Comparison of ENCODE assay signal across 20 mouse cellular contexts in genomic region chr4:83468208-83468607, GRCm38 (mm10). TPM values are rescaled to one million over a fixed set of nuclear protein-coding genes. Genes with fewer than 3 reads are reported as not detected.
A peak's percentile ranks its signal among the peaks of the same experiment; 100 is the strongest.
DNase-seq lines count a peak whose midpoint lies in the region; ATAC-seq lines count a peak whose summit lies in the region.
"Had no signal": no experiment of that assay in that cellular context is flagged by ENCODE, and none has a peak within 500 bp of the region (broad histone marks: within the 10 kb centered on the region; RNA-seq: fewer than 3 reads in every experiment).

No protein-coding gene starts in this region.

- no peak for DNase-seq in forebrain, embryonic 14.5 days (ENCODE audit: low spot score)
- no peak for DNase-seq in forebrain, embryonic 10.5 days (ENCODE audit: extremely low spot score, low spot score)
- DNase-seq in midbrain, embryonic 11.5 days (ENCODE audit: low spot score, missing footprints): no peak
- peak; percentile 79 for DNase-seq in R1 (ENCODE audit: low read depth, low spot score)
- no peak for DNase-seq in yolk sac, embryonic 10.5 days (ENCODE audit: low spot score)
- DNase-seq: adrenal gland, adult 8-10 months; gastrocnemius, postnatal 14 days; heart, adult 2 months; kidney, adult 11 months; kidney, postnatal 10 days; layer of hippocampus, postnatal 36 days; thymus, postnatal 25 days had no signal

- no peak overlapping the region for H3K9ac ChIP-seq in forebrain, embryonic 14.5 days (ENCODE audit: low read length)
- no peak overlapping the region for H3K9ac ChIP-seq in midbrain, embryonic 13.5 days (replicated peaks)
- no peak overlapping the region for H3K9ac ChIP-seq in midbrain, embryonic 11.5 days (ENCODE audit: low read length)
- H3K9ac ChIP-seq in midbrain, embryonic 16.5 days (ENCODE audit: low read depth, low read length): no peak overlapping the region
- H3K9ac ChIP-seq: embryonic facial prominence, embryonic 13.5 days; heart, embryonic 15.5 days; liver, embryonic 14.5 days; neural tube, embryonic 13.5 days had no signal

- no peak overlapping the region for H3K4me2 ChIP-seq in forebrain, embryonic 14.5 days (ENCODE audit: low read length)
- no peak overlapping the region for H3K4me2 ChIP-seq in midbrain, embryonic 13.5 days (replicated peaks)
- no peak overlapping the region for H3K4me2 ChIP-seq in midbrain, embryonic 11.5 days
- no peak overlapping the region for H3K4me2 ChIP-seq in midbrain, embryonic 16.5 days (ENCODE audit: low read length)
- H3K4me2 ChIP-seq: embryonic facial prominence, embryonic 13.5 days; heart, embryonic 15.5 days; neural tube, embryonic 13.5 days had no signal

- ATAC-seq in forebrain, embryonic 14.5 days: peak; percentile 35; the same call in 1 of the 2 replicates
- ATAC-seq in midbrain, embryonic 13.5 days: peak; percentile 60; the same call in 1 of the 2 replicates
- no peak for ATAC-seq in midbrain, embryonic 11.5 days (ENCODE audit: low FRiP score)
- ATAC-seq in midbrain, embryonic 16.5 days: 0 out of 2 replicates have a peak, but pooled peaks have one; percentile 39

- no peaks in the 10 kb centered on the region for H3K9me3 ChIP-seq in forebrain, embryonic 14.5 days (replicated peaks; ENCODE audit: control insufficient read depth, low read length)
- no peaks in the 10 kb centered on the region for H3K9me3 ChIP-seq in forebrain, embryonic 10.5 days
- no peaks in the 10 kb centered on the region for H3K9me3 ChIP-seq in midbrain, embryonic 13.5 days
- H3K9me3 ChIP-seq in midbrain, embryonic 11.5 days (ENCODE audit: control insufficient read depth, low read length): no peaks in the 10 kb centered on the region
- no peaks in the 10 kb centered on the region for H3K9me3 ChIP-seq in midbrain, embryonic 16.5 days (replicated peaks; ENCODE audit: control insufficient read depth, low read length, poor library complexity, severe bottlenecking)
- H3K9me3 ChIP-seq: embryonic facial prominence, embryonic 13.5 days; heart, embryonic 15.5 days; neural tube, embryonic 13.5 days had no signal

- no peak overlapping the region for H3K4me3 ChIP-seq in forebrain, embryonic 14.5 days (ENCODE audit: low read depth, low read length)
- no peak overlapping the region for H3K4me3 ChIP-seq in forebrain, embryonic 10.5 days
- no peak overlapping the region for H3K4me3 ChIP-seq in midbrain, embryonic 13.5 days (replicated peaks)
- H3K4me3 ChIP-seq in midbrain, embryonic 11.5 days (ENCODE audit: low read depth, low read length): no peak overlapping the region
- no peak overlapping the region for H3K4me3 ChIP-seq in midbrain, embryonic 16.5 days (ENCODE audit: low read depth, low read length)
- H3K4me3 ChIP-seq: embryonic facial prominence, embryonic 13.5 days; heart, adult 2 months; heart, embryonic 15.5 days; layer of hippocampus, adult 2 months; neural tube, embryonic 13.5 days had no signal

- no peaks in the 10 kb centered on the region for H3K27me3 ChIP-seq in forebrain, embryonic 14.5 days (replicated peaks; ENCODE audit: control insufficient read depth, insufficient read depth, low read length)
- H3K27me3 ChIP-seq in forebrain, embryonic 10.5 days (ENCODE audit: poor library complexity, severe bottlenecking): no peaks in the 10 kb centered on the region
- H3K27me3 ChIP-seq in midbrain, embryonic 13.5 days: no peaks in the 10 kb centered on the region
- H3K27me3 ChIP-seq in midbrain, embryonic 11.5 days (ENCODE audit: control insufficient read depth, insufficient read depth, low read length): no peaks in the 10 kb centered on the region
- no peaks in the 10 kb centered on the region for H3K27me3 ChIP-seq in midbrain, embryonic 16.5 days (ENCODE audit: control insufficient read depth, insufficient read depth, low read depth, low read length)
- H3K27me3 ChIP-seq: CH12.LX; embryonic facial prominence, embryonic 13.5 days; heart, embryonic 15.5 days; neural tube, embryonic 13.5 days had no signal

- no peaks in the 10 kb centered on the region for H3K4me1 ChIP-seq in forebrain, embryonic 14.5 days (ENCODE audit: control insufficient read depth, insufficient read depth, low read length)
- H3K4me1 ChIP-seq in forebrain, embryonic 10.5 days: 0 out of 2 replicates have a peak, but pooled peaks cover 4% of the 10 kb centered on the region
- peaks cover 8% of the 10 kb centered on the region; the same call in 1 of the 2 replicates for H3K4me1 ChIP-seq in midbrain, embryonic 13.5 days (replicated peaks)
- H3K4me1 ChIP-seq in midbrain, embryonic 11.5 days (ENCODE audit: control insufficient read depth, insufficient read depth, low read length): no peaks in the 10 kb centered on the region
- H3K4me1 ChIP-seq in midbrain, embryonic 16.5 days (ENCODE audit: control insufficient read depth, insufficient read depth, low read length): no peaks in the 10 kb centered on the region; the same call in 1 of the 2 replicates
- H3K4me1 ChIP-seq: embryonic facial prominence, embryonic 13.5 days; neural tube, embryonic 13.5 days had no signal

- H3K36me3 ChIP-seq in forebrain, embryonic 14.5 days (ENCODE audit: control insufficient read depth, insufficient read depth, low read length): peaks cover 87% of the 10 kb centered on the region
- peaks cover 100% of the 10 kb centered on the region for H3K36me3 ChIP-seq in forebrain, embryonic 10.5 days (replicated peaks)
- peaks cover 71% of the 10 kb centered on the region for H3K36me3 ChIP-seq in midbrain, embryonic 13.5 days
- H3K36me3 ChIP-seq in midbrain, embryonic 11.5 days (ENCODE audit: control insufficient read depth, insufficient read depth, low read length): peaks cover 24% of the 10 kb centered on the region
- H3K36me3 ChIP-seq in midbrain, embryonic 16.5 days (ENCODE audit: control insufficient read depth, insufficient read depth, low read length): peaks cover 40% of the 10 kb centered on the region

- WGBS in forebrain, embryonic 14.5 days: 57% methylated on average over 3 of the region's 3 CpGs
- 82% methylated on average over 3 of the region's 3 CpGs for WGBS in forebrain, embryonic 10.5 days
- 65% methylated on average over 3 of the region's 3 CpGs for WGBS in midbrain, embryonic 13.5 days
- WGBS in midbrain, embryonic 11.5 days: 68% methylated on average over 3 of the region's 3 CpGs
- 55% methylated on average over 3 of the region's 3 CpGs for WGBS in midbrain, embryonic 16.5 days

- H3K27ac ChIP-seq in forebrain, embryonic 14.5 days (ENCODE audit: low read depth, low read length): no peak overlapping the region
- H3K27ac ChIP-seq in forebrain, embryonic 10.5 days: no peak overlapping the region
- peak overlapping the region; percentile 53 for H3K27ac ChIP-seq in midbrain, embryonic 13.5 days
- no peak overlapping the region for H3K27ac ChIP-seq in midbrain, embryonic 11.5 days (ENCODE audit: low read depth, low read length)
- H3K27ac ChIP-seq in midbrain, embryonic 16.5 days (ENCODE audit: low read length): 0 out of 2 replicates have a peak overlapping the region, but pooled peaks have one; percentile 22
- H3K27ac ChIP-seq: embryonic facial prominence, embryonic 13.5 days; heart, adult 2 months; heart, embryonic 15.5 days; layer of hippocampus, adult 2 months; liver, embryonic 14.5 days; neural tube, embryonic 13.5 days had no signal

RNA-seq across cellular contexts. Expression of gene Psip1, which starts 18.1 kb away (rescaled TPM):
- polyA plus RNA-seq in forebrain, embryonic 14.5 days (2014; fragmentation: Nextera tagmentation; extraction: Ambion mirVana): 299 and 320 TPM in 2 replicates
- 334 and 356 TPM in 2 replicates for polyA plus RNA-seq in forebrain, embryonic 10.5 days (2016; fragmentation: Nextera tagmentation; extraction: Ambion mirVana)
- 329 and 332 TPM in 2 replicates for polyA plus RNA-seq in midbrain, embryonic 13.5 days (2015; fragmentation: Nextera tagmentation; extraction: Ambion mirVana)
- 469 and 508 TPM in 2 replicates for polyA plus RNA-seq in midbrain, embryonic 11.5 days (2014; fragmentation: Nextera tagmentation; extraction: Ambion mirVana)
- 284 and 290 TPM in 2 replicates for polyA plus RNA-seq in midbrain, embryonic 16.5 days (2015; fragmentation: Nextera tagmentation; extraction: Ambion mirVana)

RNA-seq across cellular contexts. Expression of gene Snapc3, which starts 50.7 kb away (rescaled TPM):
- polyA plus RNA-seq in forebrain, embryonic 14.5 days (2014; fragmentation: Nextera tagmentation; extraction: Ambion mirVana): 90.0 and 101 TPM in 2 replicates
- 54.4 and 55.8 TPM in 2 replicates for polyA plus RNA-seq in forebrain, embryonic 10.5 days (2016; fragmentation: Nextera tagmentation; extraction: Ambion mirVana)
- 93.9 and 95.5 TPM in 2 replicates for polyA plus RNA-seq in midbrain, embryonic 13.5 days (2015; fragmentation: Nextera tagmentation; extraction: Ambion mirVana)
- polyA plus RNA-seq in midbrain, embryonic 11.5 days (2014; fragmentation: Nextera tagmentation; extraction: Ambion mirVana): 75.2 and 83.0 TPM in 2 replicates
- 64.9 and 75.5 TPM in 2 replicates for polyA plus RNA-seq in midbrain, embryonic 16.5 days (2015; fragmentation: Nextera tagmentation; extraction: Ambion mirVana)

RNA-seq across cellular contexts. Expression of gene Ccdc171, which starts 57.1 kb away (rescaled TPM):
- polyA plus RNA-seq in forebrain, embryonic 14.5 days (2014; fragmentation: Nextera tagmentation; extraction: Ambion mirVana): 3.8 and 6.1 TPM in 2 replicates
- 6.1 and 7.3 TPM in 2 replicates for polyA plus RNA-seq in forebrain, embryonic 10.5 days (2016; fragmentation: Nextera tagmentation; extraction: Ambion mirVana)
- polyA plus RNA-seq in midbrain, embryonic 13.5 days (2015; fragmentation: Nextera tagmentation; extraction: Ambion mirVana): 4.1 and 5.6 TPM in 2 replicates
- polyA plus RNA-seq in midbrain, embryonic 11.5 days (2014; fragmentation: Nextera tagmentation; extraction: Ambion mirVana): 4.1 and 5.0 TPM in 2 replicates
- 3.5 TPM in 2 replicates for polyA plus RNA-seq in midbrain, embryonic 16.5 days (2015; fragmentation: Nextera tagmentation; extraction: Ambion mirVana)

Comparison
In these comparisons a context has a peak if more than half of its experiments do, and no peak if none do; other contexts are left out.
1. H3K27ac ChIP-seq: peak in midbrain, embryonic 13.5 days (single experiment) and midbrain, embryonic 16.5 days (single experiment); none in forebrain, embryonic 14.5 days (single experiment), forebrain, embryonic 10.5 days (single experiment) and midbrain, embryonic 11.5 days (single experiment).